Mouse (Mus musculus) forebrain, embryonic 11.5 days (tissue): Measurements from ENCODE around the gene Ins2. TPM values are rescaled to one million over a fixed set of nuclear protein-coding genes. Genes with fewer than 3 reads are reported as not detected.

ENCODE experiments used
- ATAC-seq: fragments of 200-750 bp; cut with Nextera tagmentation; replicated peaks from 2 replicates; pipeline ENCODE4 v1.8.0; 2017; ENCODE audit warnings: moderate TSS enrichment; ENCODE audit not compliant: low FRiP score
- DNase-seq: peaks from one replicate; pipeline ENCODE4 v3.0.0-alpha.2; 2017; ENCODE audit warnings: low spot score
- H3K27ac ChIP-seq: fragments of 300-500 bp; sonication (generic); 2 replicates; pipeline ENCODE4 v1.5.1; 2014; ENCODE audit warnings: low read depth, low read length
- H3K27me3 ChIP-seq: fragments of 300-500 bp; sonication (generic); 2 replicates; pipeline ENCODE4 v1.6.1; 2014; ENCODE audit warnings: mild to moderate bottlenecking, low read length, mixed read lengths; ENCODE audit not compliant: control insufficient read depth, insufficient read depth
- H3K36me3 ChIP-seq: fragments of 300-500 bp; sonication (generic); 2 replicates; pipeline ENCODE4 v1.6.1; 2014; ENCODE audit warnings: mild to moderate bottlenecking, low read length, moderate library complexity, mixed read lengths; ENCODE audit not compliant: control insufficient read depth, insufficient read depth
- H3K4me1 ChIP-seq: fragments of 300-500 bp; sonication (generic); replicated peaks from 2 replicates; pipeline ENCODE4 v1.6.1; 2014; ENCODE audit warnings: low read length, mixed read lengths; ENCODE audit not compliant: control insufficient read depth, insufficient read depth
- H3K4me2 ChIP-seq: fragments of 300-500 bp; sonication (generic); 2 replicates; pipeline ENCODE4 v1.6.1; 2014; ENCODE audit warnings: low read depth, mild to moderate bottlenecking, low read length, moderate library complexity, mixed read lengths; ENCODE audit not compliant: severe bottlenecking
- H3K4me3 ChIP-seq: fragments of 300-500 bp; sonication (generic); 2 replicates; pipeline ENCODE4 v1.5.1; 2014; ENCODE audit warnings: low read depth, low read length
- H3K9ac ChIP-seq: fragments of 300-500 bp; sonication (generic); 2 replicates; pipeline ENCODE4 v1.6.1; 2014; ENCODE audit warnings: low read length
- H3K9me3 ChIP-seq: fragments of 300-500 bp; sonication (generic); 2 replicates; pipeline ENCODE4 v1.6.1; 2016; ENCODE audit warnings: low read length, mixed read lengths; ENCODE audit not compliant: control insufficient read depth
- WGBS: fragments of 180-500 bp; shearing (Covaris S2); extraction: QIAGEN DNeasy Blood & Tissue Kit; methylation state at CpG from one replicate; pipeline ENCODE4 v1.1.7; 2014; 5-methylcytosine and 5-hydroxymethylcytosine counted together
- polyA plus RNA-seq: library from polyadenylated mRNA; unstranded; fragments of >200 nt; fragmentation: Nextera tagmentation; extraction: Ambion mirVana; gene quantifications from 2 replicates; pipeline ENCODE4 v1.2.1, GENCODE M21; 2014

Gene Ins2
- polyA plus RNA-seq, 1 experiment from 2014 or later = not detected

- no peak overlapping the region for H3K27ac ChIP-seq
- peak; percentile 51 for DNase-seq
- H3K36me3 ChIP-seq = no peaks in the 10 kb centered on the region
- no peak overlapping the region for H3K9ac ChIP-seq
- H3K4me2 ChIP-seq = no peak overlapping the region
- H3K27me3 ChIP-seq = peaks cover 43% of the 10 kb centered on the region
- 95% methylated on average over 18 of the region's 18 CpGs for WGBS
- ATAC-seq = no peak
- H3K4me1 ChIP-seq = no peaks in the 10 kb centered on the region
- peaks cover 17% of the 10 kb centered on the region for H3K9me3 ChIP-seq
- H3K4me3 ChIP-seq = no peak overlapping the region
Observed at GRCm38 (mm10) chr7:142667521-142667920, 75.7 kb downstream of the Ins2 start.

GRCm38 (mm10) chr7:142666659-142667058 is 76.5 kb downstream of the Ins2 start, which contains the start of gene Igf2:
Gene Igf2, minus strand, starts transcription at chr7:142666816.
- H3K9ac ChIP-seq = no peak within 1 kb of the TSS
- 78% methylated on average over 2 of the region's 2 CpGs for WGBS
- no peak within 1 kb of the TSS for H3K4me2 ChIP-seq
- H3K4me3 ChIP-seq = no peak within 1 kb of the TSS
- no peak for ATAC-seq
- peaks cover 17% of the 10 kb centered on the region for H3K9me3 ChIP-seq
- no peak within 1 kb of the TSS for H3K27ac ChIP-seq
- peak; percentile 38 for DNase-seq
- H3K4me1 ChIP-seq = no peaks in the 10 kb centered on the region
- H3K36me3 ChIP-seq = no peaks in the 10 kb centered on the region
- peaks cover 48% of the 10 kb centered on the region for H3K27me3 ChIP-seq

GRCm38 (mm10) chr7:142666109-142666508 is 77.1 kb downstream of the Ins2 start:
- Histone ChIP-seq H3K9me3 (peaks cover 16% of the 10 kb centered on the region), H3K4me3 (no peak overlapping the region), H3K27me3 (peaks cover 54% of the 10 kb centered on the region), H3K27ac (no peak overlapping the region), H3K4me1 (no peaks in the 10 kb centered on the region), H3K36me3 (no peaks in the 10 kb centered on the region), H3K4me2 (no peak overlapping the region), H3K9ac (no peak overlapping the region)
- peak; percentile 42 for DNase-seq
- 70% methylated on average over 4 of the region's 4 CpGs for WGBS
- ATAC-seq = no peak

- no peak overlapping the region for H3K27ac ChIP-seq
- H3K4me1 ChIP-seq = peaks cover 3% of the 10 kb centered on the region
- peaks cover 61% of the 10 kb centered on the region for H3K27me3 ChIP-seq
- H3K36me3 ChIP-seq = no peaks in the 10 kb centered on the region
- DNase-seq = peak; percentile 44
- H3K9me3 ChIP-seq = peaks cover 12% of the 10 kb centered on the region
- WGBS = 43% methylated on average over 5 of the region's 5 CpGs
- H3K9ac ChIP-seq = no peak overlapping the region
- no peak for ATAC-seq
- no peak overlapping the region for H3K4me2 ChIP-seq
- H3K4me3 ChIP-seq = no peak overlapping the region
Observed at GRCm38 (mm10) chr7:142665364-142665763, 77.8 kb downstream of the Ins2 start.

- Histone ChIP-seq H3K4me3 (no peak overlapping the region), H3K27me3 (peaks cover 69% of the 10 kb centered on the region), H3K4me1 (peaks cover 3% of the 10 kb centered on the region), H3K9me3 (peaks cover 4% of the 10 kb centered on the region), H3K36me3 (no peaks in the 10 kb centered on the region), H3K27ac (no peak overlapping the region), H3K9ac (no peak overlapping the region), H3K4me2 (no peak overlapping the region)
- ATAC-seq (no peak), DNase-seq (peak; percentile 49)
- 5% methylated on average over 9 of the region's 9 CpGs for WGBS
Observed at GRCm38 (mm10) chr7:142664465-142665029, 78.6 kb downstream of the Ins2 start.

GRCm38 (mm10) chr7:142663931-142664421 is 79.2 kb downstream of the Ins2 start:
- under 1% methylated on average over 52 of the region's 53 CpGs for WGBS
- H3K4me3 ChIP-seq = peak overlapping the region; percentile 7; the same call in 1 of the 2 replicates
- peak; percentile 70 for DNase-seq
- peaks cover 75% of the 10 kb centered on the region for H3K27me3 ChIP-seq
- H3K9ac ChIP-seq = no peak overlapping the region; the same call in 1 of the 2 replicates
- peaks cover 3% of the 10 kb centered on the region for H3K4me1 ChIP-seq
- no peaks in the 10 kb centered on the region for H3K9me3 ChIP-seq
- H3K36me3 ChIP-seq = no peaks in the 10 kb centered on the region
- H3K27ac ChIP-seq = no peak overlapping the region
- ATAC-seq = no peak
- peak overlapping the region; percentile 34; the same call in 1 of the 2 replicates for H3K4me2 ChIP-seq

GRCm38 (mm10) chr7:142663151-142663550 is 80.0 kb downstream of the Ins2 start:
- Histone ChIP-seq H3K9ac (no peak overlapping the region), H3K4me1 (peaks cover 9% of the 10 kb centered on the region), H3K4me3 (no peak overlapping the region), H3K9me3 (no peaks in the 10 kb centered on the region), H3K27me3 (peaks cover 83% of the 10 kb centered on the region), H3K4me2 (no peak overlapping the region), H3K27ac (no peak overlapping the region), H3K36me3 (no peaks in the 10 kb centered on the region)
- DNase-seq (no peak), ATAC-seq (no peak)
- WGBS = 5% methylated on average over 5 of the region's 5 CpGs

GRCm38 (mm10) chr7:142661811-142662210 is 81.4 kb downstream of the Ins2 start:
- ATAC-seq = no peak
- Histone ChIP-seq H3K4me2 (no peak overlapping the region), H3K9ac (no peak overlapping the region), H3K36me3 (no peaks in the 10 kb centered on the region), H3K4me3 (no peak overlapping the region), H3K27me3 (peaks cover 95% of the 10 kb centered on the region), H3K4me1 (peaks cover 12% of the 10 kb centered on the region), H3K27ac (no peak overlapping the region), H3K9me3 (no peaks in the 10 kb centered on the region)
- no peak for DNase-seq

GRCm38 (mm10) chr7:142661046-142661445 is 82.1 kb downstream of the Ins2 start:
- Histone ChIP-seq H3K4me3 (peak overlapping the region; percentile 28), H3K4me1 (peaks cover 12% of the 10 kb centered on the region), H3K9ac (no peak overlapping the region), H3K27me3 (peaks cover 97% of the 10 kb centered on the region), H3K27ac (no peak overlapping the region), H3K9me3 (no peaks in the 10 kb centered on the region), H3K4me2 (peak overlapping the region; percentile 49), H3K36me3 (no peaks in the 10 kb centered on the region)
- DNase-seq = no peak
- under 1% methylated on average over 25 of the region's 25 CpGs for WGBS
- no peak for ATAC-seq
